Mouse (Mus musculus) G1E (cell line): ENCODE measurements around the gene Mapkapk2. TPM values are rescaled to one million over a fixed set of nuclear protein-coding genes. Genes with fewer than 3 reads are reported as not detected.
"Not testable (repeated sequence)": the region's sequence is repeated elsewhere in the genome, so short reads cannot be mapped to it uniquely, and the experiment has no call there.

ENCODE experiments used
- ATAC-seq: 2 replicates; pipeline ENCODE4 v1.8.0; 2016; ENCODE audit warnings: mild to moderate bottlenecking; ENCODE audit not compliant: insufficient number of reproducible peaks, poor library complexity, low FRiP score, severe bottlenecking; ENCODE audit errors: extremely low read depth
- DNase-seq: peaks from one replicate; pipeline ENCODE4 v3.0.0; 2012; ENCODE audit warnings: low spot score
- H3K27me3 ChIP-seq: 2 replicates; pipeline ENCODE4 v1.6.1; 2012; ENCODE audit warnings: mild to moderate bottlenecking, low read length, inconsistent platforms; ENCODE audit not compliant: insufficient read depth
- H3K36me3 ChIP-seq: replicated peaks from 2 replicates; pipeline ENCODE3; 2012; ENCODE audit warnings: mild to moderate bottlenecking, inconsistent platforms
- H3K4me1 ChIP-seq: 2 replicates; pipeline ENCODE4 v1.6.1; 2012; ENCODE audit warnings: low read depth, low read length, inconsistent platforms, mixed read lengths; ENCODE audit not compliant: insufficient read depth
- H3K4me3 ChIP-seq: 2 replicates; pipeline ENCODE4 v1.5.1; 2012; ENCODE audit warnings: low read depth, mild to moderate bottlenecking, inconsistent platforms, low read length, moderate library complexity, mixed read lengths
- H3K9me3 ChIP-seq: replicated peaks from 2 replicates; pipeline ENCODE4 v1.6.1; 2012; ENCODE audit warnings: inconsistent platforms
- CTCF ChIP-seq: IDR thresholded peaks from 2 replicates; pipeline ENCODE4 v1.5.1; 2012; ENCODE audit warnings: low read depth, low read length, inconsistent platforms, mixed read lengths
- GATA1 ChIP-seq: IDR thresholded peaks from 2 replicates; pipeline ENCODE4 v1.6.1; 2012; ENCODE audit warnings: borderline replicate concordance, low read length, inconsistent platforms, mixed read lengths
- GATA2 ChIP-seq: IDR thresholded peaks from 2 replicates; pipeline ENCODE4 v1.6.1; 2012; ENCODE audit warnings: low read depth, low read length, inconsistent platforms, borderline replicate concordance
- POLR2AphosphoS5 ChIP-seq: IDR thresholded peaks from 2 replicates; pipeline ENCODE4 v1.6.1; 2012; ENCODE audit warnings: low read depth, low read length, inconsistent platforms; ENCODE audit not compliant: insufficient replicate concordance
- TAL1 ChIP-seq: conservative IDR thresholded peaks from 2 replicates; pipeline ENCODE4 v1.6.1; 2012; ENCODE audit warnings: low read depth, low read length, inconsistent platforms, mixed read lengths
- polyA plus RNA-seq: library from polyadenylated mRNA; stranded (reverse); fragments of >175 nt; gene quantifications from 2 replicates; pipeline ENCODE4 v1.2.3, GENCODE M21; 2012
- total RNA-seq, 2 experiments: library from RNA; stranded (forward) in 1 of 2; stranded (reverse) in 1 of 2; fragments of 200-1000 nt in 1 of 2; fragments of >200 nt in 1 of 2; fragmentation: Nextera tagmentation in 1 of 2; gene quantifications; 2 replicates each; pipeline ENCODE4 v1.2.3; 2014 to 2017

The Mapkapk2 gene
- total and polyA plus RNA-seq, 3 experiments = 53.1 to 93.4 (median 64.3) TPM

- DNase-seq (no peak), ATAC-seq (no peak)
- no peaks in the 10 kb centered on the region for H3K36me3 ChIP-seq
- no peaks in the 10 kb centered on the region for H3K9me3 ChIP-seq
- H3K27me3 ChIP-seq = peaks cover 40% of the 10 kb centered on the region
- no peak for TF ChIP-seq GATA1
- TF ChIP-seq POLR2AphosphoS5 = no peak
- no peak for TF ChIP-seq TAL1
- no peak for TF ChIP-seq GATA2
- TF ChIP-seq CTCF = no peak
- no peaks in the 10 kb centered on the region for H3K4me1 ChIP-seq
- no peak overlapping the region for H3K4me3 ChIP-seq
Observed at GRCm38 (mm10) chr1:131025843-131026190, 71.8 kb downstream of the Mapkapk2 start.

GRCm38 (mm10) chr1:131024900-131025842 lies 72.5 kb downstream of the Mapkapk2 start:
- H3K4me3 ChIP-seq = no peak overlapping the region
- no peaks in the 10 kb centered on the region for H3K4me1 ChIP-seq
- ATAC-seq (no peak), DNase-seq (no peak)
- no peak for TF ChIP-seq POLR2AphosphoS5
- TF ChIP-seq GATA2 = no peak
- TF ChIP-seq CTCF = no peak
- TF ChIP-seq TAL1 = no peak
- TF ChIP-seq GATA1 = no peak
- peaks cover 41% of the 10 kb centered on the region for H3K27me3 ChIP-seq
- no peaks in the 10 kb centered on the region for H3K9me3 ChIP-seq
- no peaks in the 10 kb centered on the region for H3K36me3 ChIP-seq

- DNase-seq, H3K9me3 ChIP-seq, H3K36me3 ChIP-seq, H3K4me3 ChIP-seq, H3K4me1 ChIP-seq, ATAC-seq: not testable (repeated sequence)
- H3K27me3 ChIP-seq = peaks cover 41% of the 10 kb centered on the region
Observed at GRCm38 (mm10) chr1:131023250-131023858, 74.3 kb downstream of the Mapkapk2 start.

DNA sequence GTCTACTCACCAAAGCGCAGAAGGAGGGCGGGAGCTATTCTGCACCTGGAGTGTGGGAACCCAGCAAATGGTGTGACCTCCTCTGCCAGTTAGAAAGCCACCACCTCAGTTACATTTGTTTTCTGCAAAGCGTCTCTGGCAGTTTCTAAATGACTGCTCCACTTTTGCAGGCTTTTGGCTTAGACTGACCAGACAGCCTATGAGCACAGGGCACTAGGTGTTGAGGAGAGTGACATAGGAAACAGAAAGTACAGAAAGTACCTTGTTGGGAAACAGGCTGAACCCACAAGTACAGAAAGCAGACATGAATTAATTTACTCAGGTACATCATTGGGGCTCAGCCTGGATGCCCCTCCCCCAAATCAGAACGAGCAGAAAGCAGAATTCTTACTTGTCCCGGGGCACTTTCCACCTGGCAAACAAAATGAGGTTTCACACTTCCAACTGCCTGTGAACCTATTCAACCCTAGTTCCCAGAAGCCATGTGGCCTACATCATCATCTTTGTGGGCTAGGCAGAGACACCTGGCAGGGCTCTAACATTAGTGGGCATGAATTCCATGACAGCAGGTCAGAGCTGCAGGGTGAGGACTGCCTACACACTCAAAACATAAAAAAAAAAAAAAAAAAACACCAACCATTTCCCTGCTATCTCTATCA lies 74.9 kb downstream of the Mapkapk2 start:
- no peaks in the 10 kb centered on the region for H3K9me3 ChIP-seq
- ATAC-seq (no peak), DNase-seq (no peak)
- no peaks in the 10 kb centered on the region for H3K36me3 ChIP-seq
- TF ChIP-seq CTCF = no peak
- no peak for TF ChIP-seq GATA1
- TF ChIP-seq POLR2AphosphoS5 = no peak
- TF ChIP-seq TAL1 = no peak
- no peak for TF ChIP-seq GATA2
- no peaks in the 10 kb centered on the region for H3K4me1 ChIP-seq
- no peak overlapping the region for H3K4me3 ChIP-seq
- H3K27me3 ChIP-seq = peaks cover 41% of the 10 kb centered on the region

DNA sequence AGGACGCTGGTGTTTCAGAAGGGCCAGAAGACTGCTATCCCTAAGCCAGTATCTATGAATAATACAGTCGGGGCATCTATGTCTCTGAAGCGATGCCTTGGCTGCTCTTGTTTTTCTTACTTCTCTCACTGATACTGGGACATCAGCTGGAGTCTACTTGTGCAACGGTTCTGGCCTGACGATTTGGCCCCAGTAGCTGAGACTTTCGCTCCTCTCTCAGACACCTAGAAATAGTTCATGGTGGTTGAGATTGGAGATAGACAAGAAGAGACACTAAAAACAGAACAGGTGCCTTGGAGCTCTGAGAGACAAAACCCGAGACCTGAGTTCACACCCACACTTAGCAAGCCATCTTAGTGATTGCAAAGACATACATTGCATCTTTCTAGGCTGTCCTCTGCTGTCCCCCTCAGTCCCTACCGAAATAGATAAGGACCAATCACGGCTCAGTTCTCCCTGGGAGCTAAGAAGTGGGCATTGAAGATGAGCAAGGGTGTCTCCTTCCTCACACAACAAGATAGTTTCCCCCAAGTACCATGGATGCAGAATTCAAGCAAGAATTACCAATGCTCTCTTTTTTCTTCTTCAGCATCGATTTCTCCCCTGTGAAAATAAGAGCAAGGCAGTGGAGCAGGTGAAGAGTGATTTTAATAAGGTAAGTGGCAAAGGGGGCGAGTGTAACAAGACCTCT lies 75.6 kb downstream of the Mapkapk2 start:
- TF ChIP-seq TAL1 = no peak
- TF ChIP-seq GATA2 = no peak
- TF ChIP-seq CTCF = no peak
- TF ChIP-seq POLR2AphosphoS5 = no peak
- no peak for TF ChIP-seq GATA1
- no peak for ATAC-seq
- no peaks in the 10 kb centered on the region for H3K9me3 ChIP-seq
- no peak for DNase-seq
- no peaks in the 10 kb centered on the region for H3K4me1 ChIP-seq
- peaks cover 41% of the 10 kb centered on the region for H3K27me3 ChIP-seq
- no peaks in the 10 kb centered on the region for H3K36me3 ChIP-seq
- no peak overlapping the region for H3K4me3 ChIP-seq

GRCm38 (mm10) chr1:131021438-131021837 lies 76.2 kb downstream of the Mapkapk2 start:
- no peaks in the 10 kb centered on the region for H3K36me3 ChIP-seq
- peaks cover 38% of the 10 kb centered on the region for H3K27me3 ChIP-seq
- ATAC-seq (no peak), DNase-seq (no peak)
- no peaks in the 10 kb centered on the region for H3K4me1 ChIP-seq
- H3K9me3 ChIP-seq = no peaks in the 10 kb centered on the region
- TF ChIP-seq CTCF (no peak), POLR2AphosphoS5 (no peak), GATA2 (no peak), TAL1 (no peak), GATA1 (no peak)
- no peak overlapping the region for H3K4me3 ChIP-seq
